Mouse (Mus musculus) ES-E14 (cell line): ENCODE measurements around the gene Hoxb2.
A peak's percentile ranks its signal among the peaks of the same experiment; 100 is the strongest.

Experiments
- MAFK ChIP-seq: IDR thresholded peaks from 2 replicates; pipeline ENCODE4 v1.6.1; 2014; ENCODE audit warnings: mild to moderate bottlenecking, low read depth, low read length, inconsistent platforms; ENCODE audit not compliant: insufficient read depth
- ZNF384 ChIP-seq: IDR thresholded peaks from 2 replicates; pipeline ENCODE4 v1.6.1; 2012; ENCODE audit warnings: low read depth, low read length, inconsistent platforms

GRCm38 (mm10) chr11:96387635-96388034 is 37.3 kb downstream of the Hoxb2 start:
- TF ChIP-seq MAFK (peak; percentile 64; the same call in 1 of the 2 replicates), ZNF384 (no peak)
